Mouse (Mus musculus) lung, embryonic 15.5 days (tissue): ENCODE results near the gene Ndufaf4. TPM values are rescaled to one million over a fixed set of nuclear protein-coding genes. Genes with fewer than 3 reads are reported as not detected.

Source experiments
- ATAC-seq: fragments of 200-750 bp; cut with Nextera tagmentation; 2 replicates; pipeline ENCODE4 v1.8.0; 2017; ENCODE audit warnings: moderate number of reproducible peaks, borderline replicate concordance; ENCODE audit not compliant: low FRiP score, low TSS enrichment; ENCODE audit errors: extremely low read depth
- H3K27ac ChIP-seq: fragments of 300-500 bp; sonication (generic); 2 replicates; pipeline ENCODE4 v1.5.1; 2015; ENCODE audit warnings: moderate library complexity, mild to moderate bottlenecking, inconsistent platforms
- H3K27me3 ChIP-seq: fragments of 300-500 bp; sonication (generic); 2 replicates; pipeline ENCODE4 v1.6.1; 2015; ENCODE audit warnings: inconsistent platforms
- H3K36me3 ChIP-seq: fragments of 300-500 bp; sonication (generic); 2 replicates; pipeline ENCODE4 v1.6.1; 2015; ENCODE audit warnings: inconsistent platforms
- H3K4me1 ChIP-seq: fragments of 300-500 bp; sonication (generic); 2 replicates; pipeline ENCODE4 v1.6.1; 2015; ENCODE audit warnings: inconsistent platforms
- H3K4me2 ChIP-seq: fragments of 300-500 bp; sonication (generic); 2 replicates; pipeline ENCODE4 v1.6.1; 2015; ENCODE audit warnings: inconsistent platforms, mild to moderate bottlenecking, moderate library complexity
- H3K4me3 ChIP-seq: fragments of 300-500 bp; sonication (generic); 2 replicates; pipeline ENCODE4 v1.5.1; 2015; ENCODE audit warnings: mild to moderate bottlenecking, inconsistent platforms
- H3K9ac ChIP-seq: fragments of 300-500 bp; sonication (generic); 2 replicates; pipeline ENCODE4 v1.6.1; 2015; ENCODE audit warnings: inconsistent platforms
- H3K9me3 ChIP-seq: fragments of 300-500 bp; sonication (generic); 2 replicates; pipeline ENCODE4 v1.6.1; 2016; ENCODE audit warnings: inconsistent platforms
- WGBS: fragments of 180-500 bp; shearing (Covaris S2); methylation state at CpG from one replicate; pipeline ENCODE4 v1.1.7; 2015; 5-methylcytosine and 5-hydroxymethylcytosine counted together
- polyA plus RNA-seq: library from polyadenylated mRNA; unstranded; fragments of >200 nt; fragmentation: Nextera tagmentation; extraction: Ambion mirVana; gene quantifications from 2 replicates; pipeline ENCODE4 v1.2.1, GENCODE M21; 2015

Gene Ndufaf4
- polyA plus RNA-seq, 1 experiment from 2014 or later, result 40.6 TPM

- no peak for ATAC-seq
- Histone ChIP-seq H3K36me3 (no peaks in the 10 kb centered on the region), H3K27me3 (no peaks in the 10 kb centered on the region), H3K27ac (no peak overlapping the region), H3K4me1 (no peaks in the 10 kb centered on the region), H3K9ac (no peak overlapping the region), H3K4me3 (no peak overlapping the region), H3K4me2 (no peak overlapping the region), H3K9me3 (no peaks in the 10 kb centered on the region)
- 86% methylated on average over 2 of the region's 2 CpGs for WGBS
Measured at GRCm38 (mm10) chr4:24915631-24916030, 17.7 kb downstream of the Ndufaf4 start.

GRCm38 (mm10) chr4:24920006-24920577 is 22.2 kb downstream of the Ndufaf4 start:
- no peak overlapping the region for H3K27ac ChIP-seq
- no peak overlapping the region for H3K9ac ChIP-seq
- H3K4me1 ChIP-seq, result no peaks in the 10 kb centered on the region
- no peaks in the 10 kb centered on the region for H3K9me3 ChIP-seq
- 44% methylated on average over 5 of the region's 5 CpGs for WGBS
- H3K4me3 ChIP-seq, result no peak overlapping the region
- H3K27me3 ChIP-seq, result no peaks in the 10 kb centered on the region
- ATAC-seq, result no peak
- no peaks in the 10 kb centered on the region for H3K36me3 ChIP-seq
- no peak overlapping the region for H3K4me2 ChIP-seq

GRCm38 (mm10) chr4:24924726-24925125 is 26.8 kb downstream of the Ndufaf4 start:
- Histone ChIP-seq H3K27me3 (no peaks in the 10 kb centered on the region), H3K36me3 (no peaks in the 10 kb centered on the region), H3K9me3 (no peaks in the 10 kb centered on the region), H3K4me3 (no peak overlapping the region), H3K4me1 (no peaks in the 10 kb centered on the region), H3K4me2 (no peak overlapping the region), H3K27ac (no peak overlapping the region), H3K9ac (no peak overlapping the region)
- ATAC-seq, result no peak
- WGBS, result 57% methylated on average over 2 of the region's 2 CpGs

- no peak overlapping the region for H3K9ac ChIP-seq
- H3K9me3 ChIP-seq, result no peaks in the 10 kb centered on the region
- H3K4me3 ChIP-seq, result no peak overlapping the region
- H3K27ac ChIP-seq, result no peak overlapping the region
- H3K27me3 ChIP-seq, result no peaks in the 10 kb centered on the region
- no peak overlapping the region for H3K4me2 ChIP-seq
- no peaks in the 10 kb centered on the region for H3K4me1 ChIP-seq
- ATAC-seq, result no peak
- H3K36me3 ChIP-seq, result no peaks in the 10 kb centered on the region
- WGBS, result 80% methylated on average over 5 of the region's 5 CpGs
Measured at GRCm38 (mm10) chr4:24928260-24928780, 30.4 kb downstream of the Ndufaf4 start.

GRCm38 (mm10) chr4:24928926-24929325 is 31.0 kb downstream of the Ndufaf4 start:
- no peak overlapping the region for H3K4me3 ChIP-seq
- H3K27me3 ChIP-seq, result no peaks in the 10 kb centered on the region
- ATAC-seq, result no peak
- H3K27ac ChIP-seq, result no peak overlapping the region
- H3K4me1 ChIP-seq, result no peaks in the 10 kb centered on the region
- no peaks in the 10 kb centered on the region for H3K9me3 ChIP-seq
- H3K4me2 ChIP-seq, result no peak overlapping the region
- no peak overlapping the region for H3K9ac ChIP-seq
- WGBS, result 80% methylated on average over 5 of the region's 5 CpGs
- no peaks in the 10 kb centered on the region for H3K36me3 ChIP-seq

- no peak overlapping the region for H3K9ac ChIP-seq
- no peaks in the 10 kb centered on the region for H3K36me3 ChIP-seq
- H3K9me3 ChIP-seq, result no peaks in the 10 kb centered on the region
- H3K4me3 ChIP-seq, result no peak overlapping the region
- H3K4me2 ChIP-seq, result no peak overlapping the region
- no peak for ATAC-seq
- WGBS, result 60% methylated on average over 6 of the region's 6 CpGs
- H3K27ac ChIP-seq, result no peak overlapping the region
- no peaks in the 10 kb centered on the region for H3K27me3 ChIP-seq
- H3K4me1 ChIP-seq, result no peaks in the 10 kb centered on the region
Measured at GRCm38 (mm10) chr4:24942728-24943424, 45.0 kb downstream of the Ndufaf4 start.

Other genes with a start within 250 kb of the Ndufaf4 start
- gene Klhl32, start 47.0 kb upstream of the Ndufaf4 start, polyA plus RNA-seq, result 1.4 and 1.8 TPM in 2 replicates
- 0.74 and 1.4 TPM in 2 replicates for gene Gpr63, start 68.3 kb downstream of the Ndufaf4 start, polyA plus RNA-seq